Mouse (Mus musculus): ENCODE data around the gene Igdcc3.

Gene Igdcc3

GRCm38 (mm10) chr9:65177912-65178311 is 36.9 kb downstream of the Igdcc3 start:
- DNase-seq (ENCODE audit: low spot score) = no peak

- DNase-seq (ENCODE audit: low spot score) = peak; percentile 74
Measured at GRCm38 (mm10) chr9:65178336-65179213, 37.6 kb downstream of the Igdcc3 start.

- DNase-seq (ENCODE audit: low spot score) = no peak
Measured at GRCm38 (mm10) chr9:65179817-65180624, 39.0 kb downstream of the Igdcc3 start.

DNA sequence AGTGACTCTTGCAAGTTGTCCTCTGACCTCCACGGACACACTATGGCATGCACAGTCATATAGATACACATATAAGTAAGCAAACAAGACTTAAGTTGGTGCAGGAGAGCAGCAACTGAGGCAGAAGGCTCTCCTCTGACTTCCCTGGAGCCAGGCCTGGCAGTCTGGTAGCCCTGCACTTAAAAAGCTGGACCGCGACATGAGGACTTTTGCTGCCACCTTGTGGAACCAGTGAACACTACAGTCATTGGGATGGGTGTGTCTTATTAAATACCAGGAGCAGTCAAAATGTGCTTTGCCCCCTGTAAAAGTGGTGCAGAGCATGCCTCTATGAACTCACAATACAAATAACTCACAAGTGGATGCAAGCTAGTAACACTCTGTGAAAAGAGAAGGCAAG is 47.6 kb downstream of the Igdcc3 start:
- peak; percentile 86 for DNase-seq (ENCODE audit: low spot score)

DNA sequence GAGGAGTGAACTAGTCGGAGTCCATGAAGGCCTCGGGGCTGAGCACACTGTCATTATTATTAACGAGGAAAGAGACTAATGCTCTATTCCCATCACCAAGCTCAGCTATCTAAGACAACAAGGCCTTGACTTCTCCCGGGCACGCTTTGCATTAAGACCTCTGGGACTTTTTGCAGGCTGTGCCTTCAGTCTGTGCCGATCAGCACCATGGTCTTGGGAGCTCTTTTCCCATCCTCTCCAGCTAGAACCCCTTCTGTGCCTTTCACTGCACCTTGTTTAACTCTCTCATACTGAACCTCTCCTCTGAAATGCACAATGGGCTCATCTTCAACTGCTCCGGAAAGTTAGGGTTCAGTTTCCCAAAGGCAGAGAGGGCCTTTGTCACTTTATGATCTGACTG is 49.3 kb downstream of the Igdcc3 start:
- DNase-seq (ENCODE audit: low spot score) = no peak

- no peak for DNase-seq (ENCODE audit: low spot score)
Measured at GRCm38 (mm10) chr9:65191389-65191754, 50.4 kb downstream of the Igdcc3 start.

DNA sequence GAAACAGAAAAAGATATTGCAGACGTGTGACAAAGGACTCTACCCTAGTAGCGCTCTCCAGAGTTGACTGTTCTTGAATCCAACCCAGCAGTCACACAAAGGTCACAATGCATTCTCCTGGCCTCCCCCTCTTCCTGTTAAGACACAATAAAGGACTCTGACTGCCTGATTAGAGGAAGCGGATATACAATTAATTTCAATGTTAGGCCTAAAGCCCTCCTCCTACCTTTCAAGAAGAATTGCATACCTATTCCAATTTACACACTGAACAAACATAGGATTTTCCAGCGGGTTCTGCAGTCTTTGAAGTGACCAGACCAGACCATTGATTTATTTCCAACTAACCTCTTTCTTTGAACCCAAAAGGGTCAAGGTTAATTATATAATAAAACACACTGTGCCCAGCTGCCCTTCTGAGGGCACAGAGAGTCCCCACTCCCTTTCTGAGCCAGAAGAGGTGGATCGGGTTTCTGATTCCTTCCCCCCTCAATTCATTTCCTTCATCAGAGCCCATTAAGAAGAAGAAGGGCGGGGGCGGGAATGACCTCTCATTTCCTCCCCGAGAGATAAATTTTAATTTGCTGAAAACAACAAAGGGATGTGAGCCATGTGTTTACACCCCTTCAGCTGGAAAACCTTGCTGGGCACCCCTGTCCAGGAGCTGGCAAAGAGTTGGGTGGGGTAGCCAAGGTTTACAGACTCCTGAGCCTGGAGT is 50.9 kb downstream of the Igdcc3 start:
- DNase-seq (ENCODE audit: low spot score) = no peak

DNA sequence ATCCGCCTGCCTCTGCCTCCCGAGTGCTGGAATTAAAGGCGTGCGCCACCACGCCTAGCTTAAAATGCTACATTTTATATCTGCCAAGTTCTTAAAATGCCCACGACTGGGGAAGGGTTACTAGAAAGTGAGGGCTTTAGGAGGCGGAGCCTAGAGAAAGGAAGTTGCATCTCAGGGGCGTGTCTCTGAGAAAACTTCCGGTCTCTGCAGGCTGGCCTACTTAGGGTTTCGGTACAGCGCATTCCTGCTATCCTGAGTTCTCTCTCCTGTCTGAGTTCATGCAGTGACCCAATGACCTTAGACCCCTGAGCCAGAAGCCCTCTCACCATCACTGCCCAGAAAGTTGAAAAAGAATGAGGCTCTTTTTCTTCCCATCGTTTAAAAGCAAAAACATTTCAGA is 52.2 kb downstream of the Igdcc3 start:
- DNase-seq (ENCODE audit: low spot score) = no peak

- no peak for DNase-seq (ENCODE audit: low spot score)
Measured at GRCm38 (mm10) chr9:65195053-65195452, 54.1 kb downstream of the Igdcc3 start, which contains the start of gene Parp16. Gene Parp16, plus strand, starts transcription at chr9:65195353.

- DNase-seq (ENCODE audit: low spot score) = no peak
Measured at GRCm38 (mm10) chr9:65195621-65195981, 54.6 kb downstream of the Igdcc3 start.

GRCm38 (mm10) chr9:65195982-65196737 is 55.2 kb downstream of the Igdcc3 start:
- DNase-seq (ENCODE audit: low spot score) = no peak

- peak; percentile 98 for DNase-seq (ENCODE audit: low spot score)
Measured at GRCm38 (mm10) chr9:65196738-65197569, 56.0 kb downstream of the Igdcc3 start.

- no peak for DNase-seq (ENCODE audit: low spot score)
Measured at GRCm38 (mm10) chr9:65197826-65198225, 56.8 kb downstream of the Igdcc3 start.

- DNase-seq (ENCODE audit: low spot score) = no peak
Measured at GRCm38 (mm10) chr9:65199723-65200122, 58.7 kb downstream of the Igdcc3 start.

GRCm38 (mm10) chr9:65200606-65201005 is 59.6 kb downstream of the Igdcc3 start:
- no peak for DNase-seq (ENCODE audit: low spot score)

DNA sequence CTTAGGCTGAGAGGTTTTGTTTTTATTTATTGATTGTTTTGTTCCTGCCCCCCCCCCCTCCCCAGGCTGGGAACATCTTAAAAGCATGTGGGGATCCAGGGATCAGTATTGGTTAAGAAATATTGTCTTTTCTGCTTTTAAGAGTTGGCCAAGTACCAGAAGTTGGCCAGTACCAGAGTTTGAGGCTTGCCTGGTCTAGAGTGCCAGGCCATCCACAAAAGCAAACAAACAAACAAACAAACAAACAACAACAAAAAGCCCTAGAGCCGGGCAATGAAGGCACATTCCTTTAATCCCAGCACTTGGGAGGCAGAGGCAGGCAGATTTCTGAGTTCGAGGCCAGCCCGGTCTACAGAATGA is 60.0 kb downstream of the Igdcc3 start:
- no peak for DNase-seq (ENCODE audit: low spot score)

- peak; percentile 93 for DNase-seq (ENCODE audit: low spot score)
Measured at GRCm38 (mm10) chr9:65201381-65202164, 60.6 kb downstream of the Igdcc3 start.

- DNase-seq (ENCODE audit: low spot score) = no peak
Measured at GRCm38 (mm10) chr9:65202165-65202754, 61.3 kb downstream of the Igdcc3 start.

DNA sequence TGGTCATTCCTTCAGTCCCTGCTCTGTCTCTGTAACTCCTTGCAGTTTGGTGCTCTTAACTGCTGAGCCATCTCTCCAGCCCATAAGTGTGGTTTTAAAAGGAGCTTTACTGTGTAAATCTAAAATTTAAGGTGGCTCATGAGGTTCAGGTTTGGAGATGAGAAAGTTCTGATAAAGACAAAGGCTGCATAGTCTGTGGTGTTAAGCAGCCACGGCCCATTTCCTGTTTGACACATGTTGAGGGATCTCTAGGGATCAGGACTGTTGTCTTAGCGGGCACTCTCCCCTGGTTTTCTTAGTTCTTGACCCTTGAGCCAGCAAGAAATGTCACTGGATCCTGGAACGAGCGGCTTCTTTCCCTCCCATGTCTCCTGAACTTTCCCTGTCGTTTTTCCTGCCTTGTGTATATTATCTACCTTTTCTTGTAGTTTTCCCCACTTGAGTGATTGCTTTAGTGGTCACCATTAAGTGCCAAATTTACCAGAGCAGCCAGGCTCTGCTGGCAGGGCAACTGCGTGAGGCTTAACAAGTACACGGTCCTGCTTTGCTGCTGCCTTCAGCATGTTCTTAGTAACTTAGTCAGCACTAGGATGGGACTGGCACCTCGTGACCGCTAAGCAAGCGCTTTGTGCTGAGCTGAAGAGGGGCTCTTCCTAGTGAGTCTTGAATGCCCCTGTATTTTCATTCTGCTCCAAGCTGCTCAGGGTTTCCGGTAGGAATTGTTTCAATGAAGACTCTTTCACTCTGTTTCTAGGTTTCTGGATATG is 64.2 kb downstream of the Igdcc3 start:
- DNase-seq (ENCODE audit: low spot score) = no peak

Measured in testis, postnatal 10 days (tissue).